Mouse (Mus musculus) B cell, adult 67 days (primary cell): ENCODE measurements around the gene Vegfb. TPM values are rescaled to one million over a fixed set of nuclear protein-coding genes. Genes with fewer than 3 reads are reported as not detected.

Experiments used
- total RNA-seq, 2 experiments: library from RNA; stranded (reverse); gene quantifications; 4 replicates each; pipeline ENCODE4 v1.2.4; 2023

Gene Vegfb
- total RNA-seq: 10 to 100 TPM; 14.8 to 22.4 TPM

GRCm38 (mm10) chr19:6987061-6987903 is at the start of gene Vegfb:
Gene Vegfb, minus strand, starts transcription at chr19:6987651.

GRCm38 (mm10) chr19:7019191-7019590 is 31.7 kb upstream of the Vegfb start, which contains the start of gene Fermt3:
Gene Fermt3, minus strand, starts transcription at chr19:7019469.

GRCm38 (mm10) chr19:6996006-6996405 is 8.6 kb upstream of the Vegfb start, which contains the start of the genes Nudt22 and Trpt1:
Gene Nudt22, minus strand, starts transcription at chr19:6996117.
Gene Trpt1, plus strand, starts transcription at chr19:6996131.

GRCm38 (mm10) chr19:6992011-6992858 is 4.8 kb upstream of the Vegfb start, which contains the start of gene Dnajc4:
Gene Dnajc4, minus strand, starts transcription at chr19:6992572.

GRCm38 (mm10) chr19:6980381-6981093 is 6.9 kb downstream of the Vegfb start, which contains the start of gene Fkbp2:
Gene Fkbp2, minus strand, starts transcription at chr19:6980501.

GRCm38 (mm10) chr19:6975537-6976521 is 11.6 kb downstream of the Vegfb start, which contains the start of gene Plcb3:
Gene Plcb3, minus strand, starts transcription at chr19:6976470.

GRCm38 (mm10) chr19:6974211-6975205 is 12.9 kb downstream of the Vegfb start, which contains the start of gene Ppp1r14b:
Gene Ppp1r14b, plus strand, starts transcription at chr19:6974968.

GRCm38 (mm10) chr19:6942249-6942691 is 45.2 kb downstream of the Vegfb start, which contains the start of gene Gpr137:
Gene Gpr137, minus strand, starts transcription at chr19:6942480.

GRCm38 (mm10) chr19:6941372-6942248 is 45.8 kb downstream of the Vegfb start, which contains the start of gene Bad:
Gene Bad, plus strand, starts transcription at chr19:6941861.

GRCm38 (mm10) chr19:6934195-6934977 is 53.1 kb downstream of the Vegfb start, which contains the start of gene Kcnk4:
Gene Kcnk4, minus strand, starts transcription at chr19:6934515.

Other genes starting within 250 kb of the Vegfb start
- gene Rps6ka4, start 147.0 kb downstream of the Vegfb start, total RNA-seq: 10 to 100 TPM; 31.2 to 32.4 TPM
- 10 to 100 TPM; 26.6 TPM for gene Ccdc88b, start 129.4 kb downstream of the Vegfb start, total RNA-seq
- gene Trmt112, start 78.0 kb downstream of the Vegfb start, total RNA-seq: 100 to 1,000 TPM; 148 to 164 TPM
- 10 to 100 TPM; 84.2 to 90.7 TPM for gene Prdx5, start 77.5 kb downstream of the Vegfb start, total RNA-seq
- gene Esrra, start 65.8 kb downstream of the Vegfb start, total RNA-seq: 10 to 100 TPM; 61.0 to 65.8 TPM
- gene Catsperz, start 62.3 kb downstream of the Vegfb start, total RNA-seq: not detected
- not detected for gene Kcnk4, start 53.1 kb downstream of the Vegfb start, total RNA-seq
- gene Bad, start 45.8 kb downstream of the Vegfb start, total RNA-seq: 10 to 100 TPM; 14.5 to 19.4 TPM
- 10 to 100 TPM; 16.7 to 18.1 TPM for gene Gpr137, start 45.2 kb downstream of the Vegfb start, total RNA-seq
- 100 to 1,000 TPM in 1 of 2 experiments, 10 to 100 TPM in 1; 98.1 to 108 TPM for gene Ppp1r14b, start 12.7 kb downstream of the Vegfb start, total RNA-seq
- gene Plcb3, start 11.2 kb downstream of the Vegfb start, total RNA-seq: 10 to 100 TPM; 19.8 to 22.5 TPM
- gene Fkbp2, start 7.2 kb downstream of the Vegfb start, total RNA-seq: 10 to 100 TPM; 27.2 to 32.8 TPM
- 10 to 100 TPM; 25.7 to 30.4 TPM for gene Dnajc4, start 4.9 kb upstream of the Vegfb start, total RNA-seq
- gene Nudt22, start 8.5 kb upstream of the Vegfb start, total RNA-seq: 1 to 10 TPM; 4.1 to 8.3 TPM
- gene Trpt1, start 8.5 kb upstream of the Vegfb start, total RNA-seq: 1 to 10 TPM; 5.0 to 6.1 TPM
- gene Fermt3, start 31.8 kb upstream of the Vegfb start, total RNA-seq: 100 to 1,000 TPM; 174 to 183 TPM
- gene Stip1, start 52.3 kb upstream of the Vegfb start, total RNA-seq: 100 to 1,000 TPM in 1 of 2 experiments, 10 to 100 TPM in 1; 85.8 to 161 TPM
- 1 to 10 TPM; 6.9 to 7.1 TPM for gene Macrod1, start 69.2 kb upstream of the Vegfb start, total RNA-seq
- gene Flrt1, start 118.1 kb upstream of the Vegfb start, total RNA-seq: under 1 TPM in 1 of 2 experiments, not detected in 1; 0.09 TPM
- gene Otub1, start 218.7 kb upstream of the Vegfb start, total RNA-seq: 100 to 1,000 TPM; 129 to 137 TPM
- 100 to 1,000 TPM; 301 to 322 TPM for gene Cox8a, start 230.0 kb upstream of the Vegfb start, total RNA-seq